Mouse (Mus musculus) left cerebral cortex, postnatal 10 days (tissue): ENCODE data around the gene Khdc3. TPM values are rescaled to one million over a fixed set of nuclear protein-coding genes. Genes with fewer than 3 reads are reported as not detected.
A peak's percentile ranks its signal among the peaks of the same experiment; 100 is the strongest.
"Not testable (repeated sequence)": the region's sequence is repeated elsewhere in the genome, so short reads cannot be mapped to it uniquely, and the experiment has no call there.

Source experiments
- DNase-seq, 2 experiments: peaks; one replicate each; pipeline ENCODE4 v3.0.0; 2021 to 2022; ENCODE audit warnings: low spot score in 2 of 2, mixed read lengths in 1 of 2; ENCODE audit errors: extremely low spot score in 1 of 2
- intact Hi-C: fragments of 180-260 bp; cut with DNase I; formaldehyde crosslinking; loops from one replicate; pipeline ENCODE4 v1.15.1; 2025
- total RNA-seq, 2 experiments: library from RNA; stranded (reverse); gene quantifications; 2 replicates each; pipeline ENCODE4 v1.2.3; 2021

The Khdc3 gene
- total RNA-seq, 2 experiments from 2014 or later = 0.81 to 1.4 TPM

- DNase-seq = peak in 1 of 2 experiments; percentile 42
- intact Hi-C loops = loop anchor here (1.0 kb wide), 1 partner anchor 47 kb away; the partner anchor contains the start of gene Rab27a
Measured at GRCm38 (mm10) chr9:73091747-73092146, 9.9 kb upstream of the Khdc3 start.

GRCm38 (mm10) chr9:73094580-73094979 is 7.1 kb upstream of the Khdc3 start:
- intact Hi-C loops = no loop called here
- DNase-seq = peak in 1 of 2 experiments; percentile 35

- DNase-seq = no peak
- intact Hi-C loops = no loop called here
Measured at GRCm38 (mm10) chr9:73097898-73098297, 3.7 kb upstream of the Khdc3 start.

- DNase-seq = no peak
- intact Hi-C loops = no loop called here
Measured at GRCm38 (mm10) chr9:73102181-73102580, 545 bp downstream of the Khdc3 start, which contains the start of gene Gm20509. Gene Gm20509 (plus strand): TSS chr9:73102470.

GRCm38 (mm10) chr9:73103159-73103879 is 1.7 kb downstream of the Khdc3 start:
- intact Hi-C loops = no loop called here
- DNase-seq = peak in 1 of 2 experiments; percentile 57

GRCm38 (mm10) chr9:73103880-73104198 is 2.2 kb downstream of the Khdc3 start:
- no peak for DNase-seq
- intact Hi-C loops = no loop called here

GRCm38 (mm10) chr9:73105141-73105540 is 3.5 kb downstream of the Khdc3 start:
- intact Hi-C loops = no loop called here
- no peak for DNase-seq

GRCm38 (mm10) chr9:73105771-73106170 is 4.1 kb downstream of the Khdc3 start:
- intact Hi-C loops = no loop called here
- DNase-seq = no peak

- intact Hi-C loops = no loop called here
- DNase-seq = peak; percentile 87 to 90
Measured at GRCm38 (mm10) chr9:73112919-73113906, 11.6 kb downstream of the Khdc3 start, which contains the start of gene Rsl24d1. Gene Rsl24d1 (plus strand): TSS chr9:73113426.

GRCm38 (mm10) chr9:73116704-73117103 is 15.1 kb downstream of the Khdc3 start:
- DNase-seq, intact Hi-C loops: not testable (repeated sequence)

- no peak for DNase-seq
- intact Hi-C loops = no loop called here
Measured at GRCm38 (mm10) chr9:73118012-73118411, 16.4 kb downstream of the Khdc3 start.

- intact Hi-C loops = no loop called here
- DNase-seq = peak in 1 of 2 experiments; percentile 44
Measured at GRCm38 (mm10) chr9:73121735-73122134, 20.1 kb downstream of the Khdc3 start.

- DNase-seq = no peak
- intact Hi-C loops = no loop called here
Measured at GRCm38 (mm10) chr9:73125043-73125570, 23.5 kb downstream of the Khdc3 start.

GRCm38 (mm10) chr9:73127457-73127856 is 25.8 kb downstream of the Khdc3 start:
- intact Hi-C loops = no loop called here
- DNase-seq = no peak

GRCm38 (mm10) chr9:73129875-73130274 is 28.2 kb downstream of the Khdc3 start:
- intact Hi-C loops = no loop called here

GRCm38 (mm10) chr9:73130529-73130928 is 28.9 kb downstream of the Khdc3 start:
- intact Hi-C loops = no loop called here
- DNase-seq = no peak

More at GRCm38 (mm10) chr9:73129875-73130274, 28.2 kb downstream of the Khdc3 start:
- no peak for DNase-seq

GRCm38 (mm10) chr9:73137341-73137886 is 35.8 kb downstream of the Khdc3 start:
- no peak for DNase-seq
- intact Hi-C loops = no loop called here
